26 mouse cellular contexts compared by ENCODE assay signal in genomic region chr2:72829139-72829538, GRCm38 (mm10).
"Had no signal": no experiment of that assay in that cellular context is flagged by ENCODE, and none has a peak within 500 bp of the region (broad histone marks: within the 10 kb centered on the region; RNA-seq: fewer than 3 reads in every experiment).

No protein-coding gene starts in this region.

- H3K36me3 ChIP-seq: heart, embryonic 13.5 days; heart, embryonic 15.5 days; hindbrain, embryonic 13.5 days; hindbrain, embryonic 15.5 days; kidney, embryonic 15.5 days; limb, embryonic 10.5 days; limb, embryonic 12.5 days; liver, embryonic 13.5 days; liver, embryonic 15.5 days had no signal

- H3K9me3 ChIP-seq: heart, embryonic 13.5 days; heart, embryonic 15.5 days; hindbrain, embryonic 13.5 days; hindbrain, embryonic 15.5 days; kidney, embryonic 15.5 days; limb, embryonic 10.5 days; limb, embryonic 12.5 days; liver, embryonic 13.5 days; liver, embryonic 15.5 days had no signal

- H3K27ac ChIP-seq: heart, embryonic 13.5 days; heart, embryonic 15.5 days; hindbrain, embryonic 13.5 days; hindbrain, embryonic 15.5 days; hindbrain, postnatal 0 days; kidney, embryonic 15.5 days; kidney, postnatal 0 days; left cerebral cortex, adult 2 months; limb, embryonic 10.5 days; limb, embryonic 12.5 days; liver, embryonic 13.5 days; liver, embryonic 15.5 days had no signal

- H3K4me2 ChIP-seq: heart, embryonic 11.5 days; heart, embryonic 13.5 days; heart, embryonic 15.5 days; hindbrain, embryonic 13.5 days; hindbrain, embryonic 15.5 days; kidney, embryonic 15.5 days; limb, embryonic 12.5 days; liver, embryonic 11.5 days; liver, embryonic 13.5 days; liver, embryonic 15.5 days had no signal

- H3K27me3 ChIP-seq: heart, embryonic 13.5 days; heart, embryonic 15.5 days; hindbrain, embryonic 15.5 days; kidney, embryonic 15.5 days; limb, embryonic 12.5 days; liver, embryonic 13.5 days; liver, embryonic 15.5 days had no signal

- H3K4me3 ChIP-seq: heart, embryonic 13.5 days; heart, embryonic 15.5 days; hindbrain, embryonic 13.5 days; hindbrain, embryonic 15.5 days; kidney, embryonic 15.5 days; left cerebral cortex, adult 2 months; limb, embryonic 10.5 days; limb, embryonic 12.5 days; liver, embryonic 13.5 days; liver, embryonic 15.5 days had no signal

- H3K9ac ChIP-seq: heart, embryonic 13.5 days; heart, embryonic 15.5 days; hindbrain, embryonic 13.5 days; hindbrain, embryonic 15.5 days; kidney, embryonic 15.5 days; limb, embryonic 12.5 days; liver, embryonic 13.5 days; liver, embryonic 15.5 days; liver, postnatal 0 days had no signal

- DNase-seq: gastrocnemius, postnatal 14 days; gastrocnemius, postnatal 36 days; heart, adult 18-20 months; heart, postnatal 14 days; heart, postnatal 36 days; kidney, adult 11 months; kidney, adult 2 months; kidney, adult 9 months; kidney, postnatal 14 days; kidney, postnatal 36 days; liver; liver, embryonic 13.5 days; liver, postnatal 0 days had no signal

- H3K4me1 ChIP-seq: heart, embryonic 13.5 days; heart, embryonic 15.5 days; hindbrain, embryonic 15.5 days; kidney, embryonic 15.5 days; limb, embryonic 10.5 days; limb, embryonic 12.5 days; liver, embryonic 13.5 days; liver, embryonic 15.5 days had no signal
